Mouse (Mus musculus): ENCODE results near the gene Ngfr. TPM values are rescaled to one million over a fixed set of nuclear protein-coding genes. Genes with fewer than 3 reads are reported as not detected.
A peak's percentile ranks its signal among the peaks of the same experiment; 100 is the strongest.
"Not testable (repeated sequence)": the region's sequence is repeated elsewhere in the genome, so short reads cannot be mapped to it uniquely, and the experiment has no call there.

Gene Ngfr
- polyA plus RNA-seq, 1 experiment from 2014 or later = 13.7 TPM

- not testable (repeated sequence) for H3K4me2 ChIP-seq (ENCODE audit: low read depth, low read length); H3K36me3 ChIP-seq (replicated peaks; ENCODE audit: control insufficient read depth, insufficient read depth, low read depth, low read length); H3K27ac ChIP-seq (replicated peaks; ENCODE audit: low read depth, low read length); DNase-seq (ENCODE audit: low spot score); H3K27me3 ChIP-seq (ENCODE audit: control insufficient read depth, insufficient read depth, low read length); H3K9me3 ChIP-seq (replicated peaks; ENCODE audit: control insufficient read depth, low read length); ATAC-seq (replicated peaks; ENCODE audit: insufficient number of reproducible peaks, low FRiP score, low TSS enrichment, low read depth); H3K4me1 ChIP-seq (ENCODE audit: control insufficient read depth, insufficient read depth, low read length); H3K4me3 ChIP-seq (ENCODE audit: low read depth, low read length); H3K9ac ChIP-seq (replicated peaks; ENCODE audit: low read length)
- WGBS = 100% methylated on average over 3 of the region's 5 CpGs
Observed at GRCm38 (mm10) chr11:95607286-95607685, 19.8 kb upstream of the Ngfr start.

DNA sequence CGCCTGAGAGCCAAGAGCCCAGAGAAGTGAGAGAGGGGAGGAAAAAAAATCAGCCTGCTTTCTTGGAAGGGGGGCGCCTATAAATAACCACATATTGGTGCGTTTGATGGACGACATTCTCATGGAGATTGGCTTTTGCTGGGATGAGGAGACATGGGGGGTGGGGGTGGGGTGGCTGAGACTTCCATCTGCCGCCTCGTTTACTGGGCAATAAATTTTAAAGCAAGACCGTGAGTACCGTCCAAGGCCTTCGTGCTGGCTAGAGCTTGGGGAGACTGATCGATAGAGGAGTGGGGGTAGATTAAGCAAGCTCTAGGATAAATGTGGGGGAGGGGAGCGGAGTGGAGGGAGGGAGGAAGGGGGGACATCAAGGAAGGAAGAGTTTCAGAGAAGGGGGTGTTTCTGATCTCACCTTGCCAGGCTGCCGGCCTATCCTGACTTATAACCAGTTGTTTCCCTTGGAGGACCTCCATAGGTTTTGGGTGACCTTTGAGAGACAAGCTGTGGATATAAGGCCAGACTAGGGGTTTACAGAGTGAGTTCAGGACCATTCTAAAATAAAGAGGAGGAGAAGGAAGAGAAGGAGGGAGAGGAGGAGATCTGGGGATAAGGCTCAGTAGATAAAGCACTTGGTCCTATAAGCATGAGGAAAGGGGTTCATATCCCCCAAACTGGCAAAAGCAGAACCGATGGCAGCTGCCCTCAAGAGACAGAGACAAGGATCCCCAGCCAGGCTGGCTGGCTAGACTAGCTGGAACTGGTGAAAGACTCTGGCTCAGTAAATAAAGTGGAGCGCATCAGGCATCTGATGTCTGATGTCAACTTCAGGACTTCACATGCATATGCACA, 10.9 kb upstream of the Ngfr start:
- H3K4me3 ChIP-seq (ENCODE audit: low read depth, low read length) = no peak overlapping the region
- no peaks in the 10 kb centered on the region for H3K36me3 ChIP-seq (replicated peaks; ENCODE audit: control insufficient read depth, insufficient read depth, low read depth, low read length)
- H3K4me2 ChIP-seq (ENCODE audit: low read depth, low read length) = no peak overlapping the region
- no peak overlapping the region for H3K27ac ChIP-seq (replicated peaks; ENCODE audit: low read depth, low read length)
- ATAC-seq (replicated peaks; ENCODE audit: insufficient number of reproducible peaks, low FRiP score, low TSS enrichment, low read depth) (no peak), DNase-seq (ENCODE audit: low spot score) (no peak)
- no peak overlapping the region for H3K9ac ChIP-seq (replicated peaks; ENCODE audit: low read length)
- H3K27me3 ChIP-seq (ENCODE audit: control insufficient read depth, insufficient read depth, low read length) = peaks cover 10% of the 10 kb centered on the region
- WGBS = 31% methylated on average over 14 of the region's 14 CpGs
- H3K9me3 ChIP-seq (replicated peaks; ENCODE audit: control insufficient read depth, low read length) = no peaks in the 10 kb centered on the region
- peaks cover 11% of the 10 kb centered on the region for H3K4me1 ChIP-seq (ENCODE audit: control insufficient read depth, insufficient read depth, low read length)

DNA sequence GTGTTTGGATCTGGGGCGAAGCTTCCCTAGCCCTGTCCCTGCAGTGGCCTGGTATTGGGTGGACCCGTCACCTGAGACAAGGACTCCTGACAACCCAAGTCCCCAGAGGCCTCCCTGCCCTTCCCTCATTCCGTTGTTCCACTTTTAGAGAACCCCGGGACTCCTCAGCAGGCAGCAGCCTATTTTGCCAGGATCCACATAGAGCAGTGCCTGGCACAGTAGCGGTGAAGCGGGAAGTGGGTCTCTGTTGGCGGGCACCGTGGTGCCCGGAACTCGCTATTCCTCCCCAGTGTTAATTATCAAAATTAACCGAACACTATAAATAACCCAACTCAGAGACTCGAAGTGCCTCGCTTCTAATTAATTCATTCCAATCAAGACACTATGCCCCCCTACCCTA, 10.2 kb upstream of the Ngfr start:
- Histone ChIP-seq H3K27ac (replicated peaks; ENCODE audit: low read depth, low read length) (no peak overlapping the region), H3K4me1 (ENCODE audit: control insufficient read depth, insufficient read depth, low read length) (peaks cover 11% of the 10 kb centered on the region), H3K27me3 (ENCODE audit: control insufficient read depth, insufficient read depth, low read length) (peaks cover 10% of the 10 kb centered on the region), H3K4me2 (ENCODE audit: low read depth, low read length) (no peak overlapping the region), H3K9me3 (replicated peaks; ENCODE audit: control insufficient read depth, low read length) (no peaks in the 10 kb centered on the region), H3K9ac (replicated peaks; ENCODE audit: low read length) (no peak overlapping the region), H3K4me3 (ENCODE audit: low read depth, low read length) (no peak overlapping the region), H3K36me3 (replicated peaks; ENCODE audit: control insufficient read depth, insufficient read depth, low read depth, low read length) (no peaks in the 10 kb centered on the region)
- ATAC-seq (replicated peaks; ENCODE audit: insufficient number of reproducible peaks, low FRiP score, low TSS enrichment, low read depth) (no peak), DNase-seq (ENCODE audit: low spot score) (no peak)
- 28% methylated on average over 13 of the region's 13 CpGs for WGBS

DNA sequence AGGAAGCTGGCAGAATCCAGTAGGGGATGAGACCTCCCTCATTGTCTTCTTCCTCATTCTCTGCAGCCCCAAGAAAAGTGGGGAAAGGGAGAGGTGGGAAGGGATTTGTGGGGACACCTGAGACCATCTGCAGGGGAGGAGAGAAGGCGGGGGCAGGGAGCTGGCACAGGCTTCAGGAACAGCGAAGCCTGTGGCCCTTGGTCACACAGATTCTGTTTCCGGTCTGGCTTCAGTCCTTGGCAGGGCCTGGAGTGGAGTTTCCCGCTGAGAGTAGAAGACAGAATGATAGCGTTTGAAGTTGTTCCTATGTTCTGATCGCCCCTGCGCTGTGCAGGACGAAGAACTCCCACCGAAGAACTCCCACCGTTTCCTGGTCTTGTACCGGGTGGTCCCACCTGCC, 9.2 kb upstream of the Ngfr start:
- H3K36me3 ChIP-seq (replicated peaks; ENCODE audit: control insufficient read depth, insufficient read depth, low read depth, low read length) = no peaks in the 10 kb centered on the region
- H3K4me3 ChIP-seq (ENCODE audit: low read depth, low read length) = no peak overlapping the region
- ATAC-seq (replicated peaks; ENCODE audit: insufficient number of reproducible peaks, low FRiP score, low TSS enrichment, low read depth) (no peak), DNase-seq (ENCODE audit: low spot score) (no peak)
- H3K9me3 ChIP-seq (replicated peaks; ENCODE audit: control insufficient read depth, low read length) = no peaks in the 10 kb centered on the region
- H3K4me2 ChIP-seq (ENCODE audit: low read depth, low read length) = no peak overlapping the region; the same call in 1 of the 2 replicates
- no peak overlapping the region for H3K27ac ChIP-seq (replicated peaks; ENCODE audit: low read depth, low read length)
- H3K9ac ChIP-seq (replicated peaks; ENCODE audit: low read length) = no peak overlapping the region; the same call in 1 of the 2 replicates
- WGBS = 39% methylated on average over 11 of the region's 11 CpGs
- H3K4me1 ChIP-seq (ENCODE audit: control insufficient read depth, insufficient read depth, low read length) = peaks cover 11% of the 10 kb centered on the region
- H3K27me3 ChIP-seq (ENCODE audit: control insufficient read depth, insufficient read depth, low read length) = peaks cover 10% of the 10 kb centered on the region

DNA sequence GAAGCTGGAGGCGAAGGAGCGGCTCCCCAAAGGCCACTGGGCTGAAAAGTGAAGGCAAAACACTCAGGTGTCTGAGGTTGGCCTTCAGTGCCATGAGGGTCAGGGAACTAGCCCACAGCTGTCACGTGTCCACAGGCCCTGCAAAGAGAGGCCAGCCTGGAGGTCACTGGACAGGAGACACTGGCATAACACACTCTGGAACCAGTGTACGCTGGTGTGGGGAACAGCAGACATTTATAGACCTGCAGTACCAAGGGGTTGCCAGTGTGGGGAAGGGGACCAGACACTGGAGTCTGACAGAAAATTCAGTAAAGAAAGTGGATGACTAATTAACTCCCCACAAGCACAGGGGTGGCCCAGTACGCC, 8.6 kb upstream of the Ngfr start:
- Histone ChIP-seq H3K36me3 (replicated peaks; ENCODE audit: control insufficient read depth, insufficient read depth, low read depth, low read length) (no peaks in the 10 kb centered on the region), H3K27ac (replicated peaks; ENCODE audit: low read depth, low read length) (peak overlapping the region; percentile 20; the same call in 1 of the 2 replicates), H3K27me3 (ENCODE audit: control insufficient read depth, insufficient read depth, low read length) (peaks cover 10% of the 10 kb centered on the region), H3K4me2 (ENCODE audit: low read depth, low read length) (no peak overlapping the region; the same call in 1 of the 2 replicates), H3K9me3 (replicated peaks; ENCODE audit: control insufficient read depth, low read length) (no peaks in the 10 kb centered on the region), H3K9ac (replicated peaks; ENCODE audit: low read length) (peak overlapping the region; percentile 13), H3K4me3 (ENCODE audit: low read depth, low read length) (no peak overlapping the region), H3K4me1 (ENCODE audit: control insufficient read depth, insufficient read depth, low read length) (peaks cover 11% of the 10 kb centered on the region)
- ATAC-seq (replicated peaks; ENCODE audit: insufficient number of reproducible peaks, low FRiP score, low TSS enrichment, low read depth) (no peak; the same call in 1 of the 2 replicates), DNase-seq (ENCODE audit: low spot score) (no peak)
- WGBS = 13% methylated on average over 5 of the region's 5 CpGs

DNA sequence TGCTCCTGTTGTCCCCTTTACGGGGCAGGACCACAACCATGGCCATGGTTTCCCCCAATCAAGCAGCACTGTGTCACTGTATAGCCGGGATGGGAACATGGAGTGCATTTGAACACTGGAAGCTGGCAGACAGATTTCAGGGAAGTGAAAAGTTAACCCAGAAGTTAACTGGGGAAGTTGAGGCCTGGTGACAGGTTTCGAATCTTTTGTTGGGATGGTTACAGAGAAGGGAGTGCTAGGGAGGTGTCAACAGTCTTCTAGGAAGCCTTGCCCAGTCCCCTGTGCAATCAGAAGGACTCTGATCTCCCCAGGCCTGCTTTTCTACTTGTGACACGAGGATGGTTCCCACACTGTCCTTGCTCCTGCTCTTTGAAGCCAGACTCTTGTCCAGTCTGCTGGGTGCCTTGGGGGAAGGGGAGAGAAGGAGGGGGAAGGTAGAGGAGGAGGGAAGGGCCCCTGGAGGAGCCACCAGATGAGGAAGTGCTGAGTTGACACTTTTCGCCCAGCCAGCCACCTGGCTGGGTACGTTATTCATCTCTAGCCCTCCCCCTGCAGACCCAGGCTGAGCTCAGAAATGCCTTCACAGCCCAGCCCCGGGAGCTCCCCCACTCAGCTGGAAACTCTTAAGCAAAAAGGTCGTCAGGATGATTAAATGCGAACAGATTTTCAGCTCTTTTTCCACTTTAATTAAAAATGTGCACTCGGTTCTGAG, 8.1 kb upstream of the Ngfr start:
- H3K36me3 ChIP-seq (replicated peaks; ENCODE audit: control insufficient read depth, insufficient read depth, low read depth, low read length) = no peaks in the 10 kb centered on the region
- H3K4me1 ChIP-seq (ENCODE audit: control insufficient read depth, insufficient read depth, low read length) = peaks cover 11% of the 10 kb centered on the region
- H3K9me3 ChIP-seq (replicated peaks; ENCODE audit: control insufficient read depth, low read length) = no peaks in the 10 kb centered on the region
- no peak; the same call in 1 of the 2 replicates for ATAC-seq (replicated peaks; ENCODE audit: insufficient number of reproducible peaks, low FRiP score, low TSS enrichment, low read depth)
- no peak overlapping the region; the same call in 1 of the 2 replicates for H3K9ac ChIP-seq (replicated peaks; ENCODE audit: low read length)
- no peak overlapping the region for H3K4me3 ChIP-seq (ENCODE audit: low read depth, low read length)
- WGBS = 16% methylated on average over 10 of the region's 10 CpGs
- DNase-seq (ENCODE audit: low spot score) = peak; percentile 73
- peak overlapping the region; percentile 20; the same call in 1 of the 2 replicates for H3K27ac ChIP-seq (replicated peaks; ENCODE audit: low read depth, low read length)
- H3K4me2 ChIP-seq (ENCODE audit: low read depth, low read length) = no peak overlapping the region; the same call in 1 of the 2 replicates
- H3K27me3 ChIP-seq (ENCODE audit: control insufficient read depth, insufficient read depth, low read length) = peaks cover 10% of the 10 kb centered on the region

- Histone ChIP-seq H3K9ac (replicated peaks; ENCODE audit: low read length) (no peak overlapping the region), H3K27me3 (ENCODE audit: control insufficient read depth, insufficient read depth, low read length) (peaks cover 10% of the 10 kb centered on the region), H3K27ac (replicated peaks; ENCODE audit: low read depth, low read length) (no peak overlapping the region), H3K9me3 (replicated peaks; ENCODE audit: control insufficient read depth, low read length) (no peaks in the 10 kb centered on the region), H3K36me3 (replicated peaks; ENCODE audit: control insufficient read depth, insufficient read depth, low read depth, low read length) (no peaks in the 10 kb centered on the region), H3K4me1 (ENCODE audit: control insufficient read depth, insufficient read depth, low read length) (peaks cover 11% of the 10 kb centered on the region), H3K4me3 (ENCODE audit: low read depth, low read length) (no peak overlapping the region), H3K4me2 (ENCODE audit: low read depth, low read length) (no peak overlapping the region)
- no peak for DNase-seq (ENCODE audit: low spot score)
- 20% methylated on average over 13 of the region's 13 CpGs for WGBS
- ATAC-seq (replicated peaks; ENCODE audit: insufficient number of reproducible peaks, low FRiP score, low TSS enrichment, low read depth) = no peak
Observed at GRCm38 (mm10) chr11:95594686-95595212, 7.2 kb upstream of the Ngfr start.

GRCm38 (mm10) chr11:95593501-95593900, 6.0 kb upstream of the Ngfr start:
- H3K27ac ChIP-seq (replicated peaks; ENCODE audit: low read depth, low read length) = no peak overlapping the region
- H3K9ac ChIP-seq (replicated peaks; ENCODE audit: low read length) = no peak overlapping the region
- peaks cover 6% of the 10 kb centered on the region for H3K27me3 ChIP-seq (ENCODE audit: control insufficient read depth, insufficient read depth, low read length)
- ATAC-seq (replicated peaks; ENCODE audit: insufficient number of reproducible peaks, low FRiP score, low TSS enrichment, low read depth) (no peak), DNase-seq (ENCODE audit: low spot score) (no peak)
- no peak overlapping the region; the same call in 1 of the 2 replicates for H3K4me2 ChIP-seq (ENCODE audit: low read depth, low read length)
- H3K4me1 ChIP-seq (ENCODE audit: control insufficient read depth, insufficient read depth, low read length) = peaks cover 11% of the 10 kb centered on the region
- H3K36me3 ChIP-seq (replicated peaks; ENCODE audit: control insufficient read depth, insufficient read depth, low read depth, low read length) = no peaks in the 10 kb centered on the region
- no peak overlapping the region for H3K4me3 ChIP-seq (ENCODE audit: low read depth, low read length)
- WGBS = 90% methylated on average over 5 of the region's 5 CpGs
- no peaks in the 10 kb centered on the region for H3K9me3 ChIP-seq (replicated peaks; ENCODE audit: control insufficient read depth, low read length)

Data from embryonic facial prominence, embryonic 11.5 days (tissue).